Mouse (Mus musculus): ENCODE measurements around the gene Rassf7. TPM values are rescaled to one million over a fixed set of nuclear protein-coding genes. Genes with fewer than 3 reads are reported as not detected.

Rassf7 gene
- polyA plus RNA-seq, 1 experiment from 2014 or later: 38.8 TPM

GRCm38 (mm10) chr7:141216894-141217293, 1.2 kb downstream of the Rassf7 start:
- ATAC-seq (ENCODE audit: insufficient number of reproducible peaks, low FRiP score, low TSS enrichment, low read depth): no peak
- Histone ChIP-seq H3K4me3 (ENCODE audit: low read depth, low read length) (no peak overlapping the region), H3K4me2 (ENCODE audit: low read depth, severe bottlenecking) (peak overlapping the region; percentile 83; the same call in 1 of the 2 replicates), H3K9ac (ENCODE audit: low read length) (no peak overlapping the region; the same call in 1 of the 2 replicates), H3K4me1 (ENCODE audit: control insufficient read depth, insufficient read depth, low read length) (peaks cover 11% of the 10 kb centered on the region), H3K27me3 (ENCODE audit: control insufficient read depth, insufficient read depth, low read length) (no peaks in the 10 kb centered on the region), H3K27ac (replicated peaks; ENCODE audit: low read depth, low read length) (no peak overlapping the region), H3K36me3 (ENCODE audit: control insufficient read depth, insufficient read depth, low read length) (no peaks in the 10 kb centered on the region; the same call in 1 of the 2 replicates), H3K9me3 (ENCODE audit: control insufficient read depth, low read length) (no peaks in the 10 kb centered on the region)
- DNase-seq (ENCODE audit: low spot score): no peak
- WGBS: 91% methylated on average over 11 of the region's 11 CpGs

GRCm38 (mm10) chr7:141217343-141218013, 1.8 kb downstream of the Rassf7 start:
- Histone ChIP-seq H3K4me1 (ENCODE audit: control insufficient read depth, insufficient read depth, low read length) (peaks cover 14% of the 10 kb centered on the region), H3K9me3 (ENCODE audit: control insufficient read depth, low read length) (no peaks in the 10 kb centered on the region), H3K27me3 (ENCODE audit: control insufficient read depth, insufficient read depth, low read length) (no peaks in the 10 kb centered on the region), H3K9ac (ENCODE audit: low read length) (no peak overlapping the region), H3K36me3 (ENCODE audit: control insufficient read depth, insufficient read depth, low read length) (no peaks in the 10 kb centered on the region; the same call in 1 of the 2 replicates), H3K4me2 (ENCODE audit: low read depth, severe bottlenecking) (no peak overlapping the region), H3K4me3 (ENCODE audit: low read depth, low read length) (no peak overlapping the region), H3K27ac (replicated peaks; ENCODE audit: low read depth, low read length) (no peak overlapping the region)
- WGBS: 88% methylated on average over 17 of the region's 17 CpGs
- DNase-seq (ENCODE audit: low spot score) (no peak), ATAC-seq (ENCODE audit: insufficient number of reproducible peaks, low FRiP score, low TSS enrichment, low read depth) (no peak)

GRCm38 (mm10) chr7:141218141-141218540, 2.5 kb downstream of the Rassf7 start:
- ATAC-seq (ENCODE audit: insufficient number of reproducible peaks, low FRiP score, low TSS enrichment, low read depth): no peak
- Histone ChIP-seq H3K9me3 (ENCODE audit: control insufficient read depth, low read length) (no peaks in the 10 kb centered on the region), H3K4me3 (ENCODE audit: low read depth, low read length) (no peak overlapping the region)

GRCm38 (mm10) chr7:141218557-141219133, 3.0 kb downstream of the Rassf7 start:
- WGBS: 87% methylated on average over 5 of the region's 5 CpGs
- Histone ChIP-seq H3K27ac (replicated peaks; ENCODE audit: low read depth, low read length) (no peak overlapping the region), H3K4me3 (ENCODE audit: low read depth, low read length) (no peak overlapping the region), H3K27me3 (ENCODE audit: control insufficient read depth, insufficient read depth, low read length) (no peaks in the 10 kb centered on the region), H3K9me3 (ENCODE audit: control insufficient read depth, low read length) (no peaks in the 10 kb centered on the region), H3K4me1 (ENCODE audit: control insufficient read depth, insufficient read depth, low read length) (peaks cover 16% of the 10 kb centered on the region), H3K9ac (ENCODE audit: low read length) (no peak overlapping the region), H3K4me2 (ENCODE audit: low read depth, severe bottlenecking) (no peak overlapping the region), H3K36me3 (ENCODE audit: control insufficient read depth, insufficient read depth, low read length) (no peaks in the 10 kb centered on the region; the same call in 1 of the 2 replicates)
- DNase-seq (ENCODE audit: low spot score) (no peak), ATAC-seq (ENCODE audit: insufficient number of reproducible peaks, low FRiP score, low TSS enrichment, low read depth) (no peak)

More at GRCm38 (mm10) chr7:141218141-141218540, 2.5 kb downstream of the Rassf7 start:
- 84% methylated on average over 3 of the region's 3 CpGs for WGBS
- H3K27me3 ChIP-seq (ENCODE audit: control insufficient read depth, insufficient read depth, low read length): no peaks in the 10 kb centered on the region
- peaks cover 16% of the 10 kb centered on the region for H3K4me1 ChIP-seq (ENCODE audit: control insufficient read depth, insufficient read depth, low read length)
- DNase-seq (ENCODE audit: low spot score): no peak
- no peak overlapping the region for H3K27ac ChIP-seq (replicated peaks; ENCODE audit: low read depth, low read length)
- no peak overlapping the region for H3K4me2 ChIP-seq (ENCODE audit: low read depth, severe bottlenecking)
- no peak overlapping the region for H3K9ac ChIP-seq (ENCODE audit: low read length)
- no peaks in the 10 kb centered on the region; the same call in 1 of the 2 replicates for H3K36me3 ChIP-seq (ENCODE audit: control insufficient read depth, insufficient read depth, low read length)

- Histone ChIP-seq H3K27me3 (ENCODE audit: control insufficient read depth, insufficient read depth, low read length) (no peaks in the 10 kb centered on the region), H3K4me2 (ENCODE audit: low read depth, severe bottlenecking) (no peak overlapping the region), H3K9me3 (ENCODE audit: control insufficient read depth, low read length) (no peaks in the 10 kb centered on the region), H3K36me3 (ENCODE audit: control insufficient read depth, insufficient read depth, low read length) (no peaks in the 10 kb centered on the region; the same call in 1 of the 2 replicates), H3K4me3 (ENCODE audit: low read depth, low read length) (no peak overlapping the region), H3K9ac (ENCODE audit: low read length) (no peak overlapping the region), H3K27ac (replicated peaks; ENCODE audit: low read depth, low read length) (no peak overlapping the region), H3K4me1 (ENCODE audit: control insufficient read depth, insufficient read depth, low read length) (peaks cover 16% of the 10 kb centered on the region)
- no peak for ATAC-seq (ENCODE audit: insufficient number of reproducible peaks, low FRiP score, low TSS enrichment, low read depth)
- 95% methylated on average over 1 of the region's 1 CpGs for WGBS
- no peak for DNase-seq (ENCODE audit: low spot score)
Measured at GRCm38 (mm10) chr7:141219558-141220099, 4.0 kb downstream of the Rassf7 start.

GRCm38 (mm10) chr7:141220377-141220776, 4.7 kb downstream of the Rassf7 start:
- H3K9me3 ChIP-seq (ENCODE audit: control insufficient read depth, low read length): no peaks in the 10 kb centered on the region
- peak overlapping the region; percentile 88; the same call in 1 of the 2 replicates for H3K4me2 ChIP-seq (ENCODE audit: low read depth, severe bottlenecking)
- no peak overlapping the region; the same call in 1 of the 2 replicates for H3K4me3 ChIP-seq (ENCODE audit: low read depth, low read length)
- H3K36me3 ChIP-seq (ENCODE audit: control insufficient read depth, insufficient read depth, low read length): no peaks in the 10 kb centered on the region; the same call in 1 of the 2 replicates
- ATAC-seq (ENCODE audit: insufficient number of reproducible peaks, low FRiP score, low TSS enrichment, low read depth) (no peak), DNase-seq (ENCODE audit: low spot score) (no peak)
- H3K27me3 ChIP-seq (ENCODE audit: control insufficient read depth, insufficient read depth, low read length): no peaks in the 10 kb centered on the region
- no peak overlapping the region for H3K27ac ChIP-seq (replicated peaks; ENCODE audit: low read depth, low read length)
- WGBS: 82% methylated on average over 1 of the region's 1 CpGs
- no peak overlapping the region for H3K9ac ChIP-seq (ENCODE audit: low read length)
- peaks cover 12% of the 10 kb centered on the region for H3K4me1 ChIP-seq (ENCODE audit: control insufficient read depth, insufficient read depth, low read length)

GRCm38 (mm10) chr7:141221249-141222125, 5.8 kb downstream of the Rassf7 start:
- H3K4me1 ChIP-seq (ENCODE audit: control insufficient read depth, insufficient read depth, low read length): peaks cover 12% of the 10 kb centered on the region
- WGBS: 3% methylated on average over 44 of the region's 44 CpGs
- ATAC-seq (ENCODE audit: insufficient number of reproducible peaks, low FRiP score, low TSS enrichment, low read depth): peak; percentile 97

GRCm38 (mm10) chr7:141222126-141222467, 6.4 kb downstream of the Rassf7 start:
- H3K4me2 ChIP-seq (ENCODE audit: low read depth, severe bottlenecking): peak overlapping the region; percentile 88
- peak overlapping the region; percentile 48 for H3K4me3 ChIP-seq (ENCODE audit: low read depth, low read length)
- H3K27ac ChIP-seq (replicated peaks; ENCODE audit: low read depth, low read length): peak overlapping the region; percentile 63
- H3K9me3 ChIP-seq (ENCODE audit: control insufficient read depth, low read length): no peaks in the 10 kb centered on the region
- H3K9ac ChIP-seq (ENCODE audit: low read length): peak overlapping the region; percentile 9
- DNase-seq (ENCODE audit: low spot score) (no peak), ATAC-seq (ENCODE audit: insufficient number of reproducible peaks, low FRiP score, low TSS enrichment, low read depth) (no peak)
- WGBS: 12% methylated on average over 8 of the region's 8 CpGs
- H3K27me3 ChIP-seq (ENCODE audit: control insufficient read depth, insufficient read depth, low read length): no peaks in the 10 kb centered on the region
- peaks cover 12% of the 10 kb centered on the region for H3K4me1 ChIP-seq (ENCODE audit: control insufficient read depth, insufficient read depth, low read length)
- H3K36me3 ChIP-seq (ENCODE audit: control insufficient read depth, insufficient read depth, low read length): no peaks in the 10 kb centered on the region; the same call in 1 of the 2 replicates

More at GRCm38 (mm10) chr7:141221249-141222125, 5.8 kb downstream of the Rassf7 start:
- Histone ChIP-seq H3K9me3 (ENCODE audit: control insufficient read depth, low read length) (no peaks in the 10 kb centered on the region), H3K9ac (ENCODE audit: low read length) (peak overlapping the region; percentile 56), H3K4me2 (ENCODE audit: low read depth, severe bottlenecking) (peak overlapping the region; percentile 88), H3K27ac (replicated peaks; ENCODE audit: low read depth, low read length) (peak overlapping the region; percentile 63), H3K4me3 (ENCODE audit: low read depth, low read length) (peak overlapping the region; percentile 48), H3K36me3 (ENCODE audit: control insufficient read depth, insufficient read depth, low read length) (no peaks in the 10 kb centered on the region; the same call in 1 of the 2 replicates), H3K27me3 (ENCODE audit: control insufficient read depth, insufficient read depth, low read length) (no peaks in the 10 kb centered on the region)
- DNase-seq (ENCODE audit: low spot score): peak; percentile 99

Data from limb, embryonic 11.5 days (tissue).